Mouse (Mus musculus) left cerebral cortex, postnatal 36 days (tissue): ENCODE results near the gene Gpr108. TPM values are rescaled to one million over a fixed set of nuclear protein-coding genes. Genes with fewer than 3 reads are reported as not detected.
A peak's percentile ranks its signal among the peaks of the same experiment; 100 is the strongest.

Experiments
- DNase-seq, 2 experiments: peaks; one replicate each; pipeline ENCODE4 v3.0.0; 2021 to 2022; ENCODE audit warnings: low spot score in 2 of 2, mixed read lengths in 1 of 2
- intact Hi-C: fragments of 180-260 bp; cut with DNase I; formaldehyde crosslinking; loops from one replicate; pipeline ENCODE4 v1.15.1; 2025
- total RNA-seq, 2 experiments: library from RNA; stranded (reverse); gene quantifications; 2 replicates each; pipeline ENCODE4 v1.2.3; 2021

Gpr108 gene
- total RNA-seq, 2 experiments from 2014 or later, result 23.2 to 23.4 TPM

- intact Hi-C loops, result loop anchor here (2.0 to 10.0 kb wide), 2 partner anchors 25 to 245 kb away; partner anchors contain the start of gene Pspn
- peak; percentile 79 to 82 for DNase-seq
These were observed 1.2 kb upstream of the Gpr108 start, which contains the start of gene Trip10 for GRCm38 (mm10) chr17:57249186-57250181. Gene Trip10 (plus strand): TSS chr17:57249455.

- intact Hi-C loops, result loop anchor here (1.0 to 10.0 kb wide), 3 partner anchors 26 to 244 kb away; partner anchors contain the start of gene Pspn
- no peak for DNase-seq
These were observed 525 bp upstream of the Gpr108 start for GRCm38 (mm10) chr17:57248771-57249170.

GRCm38 (mm10) chr17:57247393-57248200, 649 bp downstream of the Gpr108 start:
- peak; percentile 92 to 96 for DNase-seq
- intact Hi-C loops, result loop anchor here (1.0 to 10.0 kb wide), 3 partner anchors 27 to 243 kb away; partner anchors contain the start of gene Pspn

GRCm38 (mm10) chr17:57246663-57247392, 1.4 kb downstream of the Gpr108 start:
- intact Hi-C loops, result loop anchor here (10.0 kb wide), 1 partner anchor 242 kb away; the partner anchor contains the start of gene Pspn
- DNase-seq, result no peak

GRCm38 (mm10) chr17:57245311-57245929, 2.8 kb downstream of the Gpr108 start:
- intact Hi-C loops, result loop anchor here (10.0 kb wide), 1 partner anchor 241 kb away; the partner anchor contains the start of gene Pspn
- DNase-seq, result no peak

- intact Hi-C loops, result loop anchor here (10.0 kb wide), 1 partner anchor 239 kb away; the partner anchor contains the start of gene Pspn
- DNase-seq, result no peak
These were observed 4.4 kb downstream of the Gpr108 start for GRCm38 (mm10) chr17:57243650-57244370.

GRCm38 (mm10) chr17:57237181-57237580, 11.1 kb downstream of the Gpr108 start:
- DNase-seq, result no peak
- intact Hi-C loops, result no loop called here

GRCm38 (mm10) chr17:57235803-57236202, 12.4 kb downstream of the Gpr108 start:
- DNase-seq, result no peak
- intact Hi-C loops, result no loop called here

- intact Hi-C loops, result no loop called here
- no peak for DNase-seq
These were observed 13.9 kb downstream of the Gpr108 start for GRCm38 (mm10) chr17:57234254-57234928.

GRCm38 (mm10) chr17:57233038-57233437, 15.2 kb downstream of the Gpr108 start:
- intact Hi-C loops, result no loop called here
- DNase-seq, result no peak

GRCm38 (mm10) chr17:57232200-57232599, 16.0 kb downstream of the Gpr108 start:
- intact Hi-C loops, result no loop called here
- DNase-seq, result no peak

- intact Hi-C loops, result no loop called here
- no peak for DNase-seq
These were observed 16.9 kb downstream of the Gpr108 start for GRCm38 (mm10) chr17:57231321-57231771.

GRCm38 (mm10) chr17:57230728-57231125, 17.5 kb downstream of the Gpr108 start:
- intact Hi-C loops, result no loop called here
- no peak for DNase-seq

GRCm38 (mm10) chr17:57229851-57230727, 18.2 kb downstream of the Gpr108 start:
- intact Hi-C loops, result no loop called here
- no peak for DNase-seq

GRCm38 (mm10) chr17:57228873-57229272, 19.4 kb downstream of the Gpr108 start:
- intact Hi-C loops, result no loop called here
- no peak for DNase-seq

- intact Hi-C loops, result no loop called here
These were observed 20.2 kb downstream of the Gpr108 start, which contains the start of gene C3 for GRCm38 (mm10) chr17:57228014-57228413. Gene C3 (minus strand): TSS chr17:57228136.

More at GRCm38 (mm10) chr17:57228014-57228413, 20.2 kb downstream of the Gpr108 start, which contains the start of gene C3:
- DNase-seq, result no peak
